In the genomic region with DNA sequence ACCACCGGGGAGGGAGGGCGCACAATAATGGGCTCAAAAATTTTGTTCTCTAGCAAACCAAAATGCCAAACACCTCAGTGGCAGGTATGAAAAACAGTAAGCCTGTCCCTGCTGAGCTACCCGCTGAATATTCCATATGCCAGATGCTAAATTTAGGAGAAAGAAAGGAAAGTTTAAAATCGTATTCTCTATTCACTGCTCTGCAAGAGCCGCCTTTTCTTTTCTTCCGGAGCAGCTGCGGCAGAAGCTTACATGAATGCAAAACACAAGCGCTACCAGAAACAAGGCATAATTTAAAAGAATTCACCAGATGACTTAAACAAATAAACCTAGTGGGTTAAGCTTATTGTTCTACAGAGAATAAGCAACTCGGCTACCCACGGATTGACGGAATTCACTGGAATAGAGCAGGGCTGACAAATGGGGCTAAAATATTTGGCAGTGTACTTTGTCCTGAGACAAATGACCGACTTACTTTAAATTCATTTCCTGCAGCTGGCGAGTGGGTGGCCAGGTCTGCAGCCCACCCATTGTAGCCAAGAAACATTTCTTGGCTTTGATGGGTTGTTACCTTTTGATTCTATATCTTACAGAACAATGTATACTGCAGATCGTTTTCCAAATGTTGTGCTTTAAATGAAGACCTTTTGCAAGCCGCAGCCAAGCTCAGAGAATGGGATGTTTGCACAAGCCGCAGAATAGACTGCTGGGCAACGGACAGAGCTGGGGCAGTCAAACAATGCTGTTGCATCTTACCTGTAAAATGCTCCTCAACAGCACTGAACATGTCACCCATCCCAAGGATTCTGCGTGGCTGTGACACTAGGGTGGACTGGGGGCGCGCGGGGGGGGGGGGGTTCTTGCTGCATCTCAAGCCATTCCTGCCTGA, we compare ENCODE assay signal across 8 mouse cellular contexts. TPM values are rescaled to one million over a fixed set of nuclear protein-coding genes. Genes with fewer than 3 reads are reported as not detected.
DNase-seq lines count a peak whose midpoint lies in the region; ATAC-seq and TF ChIP-seq lines count a peak whose summit lies in the region.

No protein-coding gene starts in this region.

- H3K9me3 ChIP-seq in heart, postnatal 0 days (replicated peaks; ENCODE audit: control insufficient read depth, low read length): no peaks in the 10 kb centered on the region
- no peaks in the 10 kb centered on the region for H3K9me3 ChIP-seq in liver, embryonic 16.5 days (replicated peaks; ENCODE audit: control insufficient read depth, low read length)

- H3K4me1 ChIP-seq in cortical plate, adult 2 months (ENCODE audit: control insufficient read depth, insufficient read depth, low read length): peaks cover 6% of the 10 kb centered on the region
- no peaks in the 10 kb centered on the region for H3K4me1 ChIP-seq in heart, postnatal 0 days (ENCODE audit: control insufficient read depth, insufficient read depth)
- no peaks in the 10 kb centered on the region for H3K4me1 ChIP-seq in liver, embryonic 16.5 days (ENCODE audit: control insufficient read depth, low read depth, low read length)

- no peak overlapping the region for H3K27ac ChIP-seq in cortical plate, adult 2 months (ENCODE audit: insufficient read depth, low read length)
- no peak overlapping the region for H3K27ac ChIP-seq in heart, postnatal 0 days (ENCODE audit: low read depth)
- H3K27ac ChIP-seq in liver, embryonic 16.5 days (ENCODE audit: low read length): no peak overlapping the region

- no peaks in the 10 kb centered on the region for H3K27me3 ChIP-seq in heart, postnatal 0 days (ENCODE audit: control insufficient read depth, insufficient read depth, low read length)
- peaks cover 6% of the 10 kb centered on the region for H3K27me3 ChIP-seq in liver, embryonic 16.5 days (ENCODE audit: control insufficient read depth, insufficient read depth, low read depth, low read length)

- intact Hi-C loops in left cerebral cortex, postnatal 14 days (cut with DNase I): no loop called here
- intact Hi-C loops in left cerebral cortex, postnatal 10 days (cut with DNase I): no loop called here

- 36% methylated on average over 21 of the region's 21 CpGs for WGBS in heart, postnatal 0 days
- WGBS in liver, embryonic 16.5 days (ENCODE audit: insufficient replicate concordance): 22% methylated on average over 21 of the region's 21 CpGs

- no peak for TF ChIP-seq POLR2A in cortical plate, adult 2 months (IDR thresholded peaks at IDR 0.05; ENCODE audit: extremely low read depth, insufficient read depth, low read length)

- DNase-seq in left cerebral cortex, postnatal 14 days (ENCODE audit: low spot score in 2 of 2): peak; percentile 34
- DNase-seq in left cerebral cortex, postnatal 10 days (ENCODE audit: extremely low spot score in 1 of 2, low spot score in 2 of 2): no peak
- DNase-seq in heart, postnatal 0 days (ENCODE audit: low spot score): no peak
- peak; percentile 67 for DNase-seq in telencephalon, adult 2 months (ENCODE audit: low read depth, low spot score)
- DNase-seq in testis, postnatal 14 days (ENCODE audit: low spot score): no peak
- no peak for DNase-seq in adrenal gland, adult 8-10 months

- H3K36me3 ChIP-seq in heart, postnatal 0 days (replicated peaks; ENCODE audit: control insufficient read depth, insufficient read depth, low read length): no peaks in the 10 kb centered on the region
- H3K36me3 ChIP-seq in liver, embryonic 16.5 days (ENCODE audit: control insufficient read depth, insufficient read depth): no peaks in the 10 kb centered on the region

- peak overlapping the region; percentile 60 for H3K4me2 ChIP-seq in heart, postnatal 0 days (ENCODE audit: low read depth, low read length)
- peak overlapping the region; percentile 35 for H3K4me2 ChIP-seq in liver, embryonic 16.5 days (ENCODE audit: low read depth, low read length)

- TF ChIP-seq EP300 in heart, postnatal 0 days (IDR thresholded peaks at IDR 0.05; ENCODE audit: low read depth): no peak

- no peak for ATAC-seq in heart, postnatal 0 days (ENCODE audit: insufficient read depth, low read depth)
- no peak for ATAC-seq in liver, embryonic 16.5 days (ENCODE audit: low read depth)

- TF ChIP-seq CTCF in cortical plate, adult 2 months (IDR thresholded peaks at IDR 0.05; ENCODE audit: extremely low read depth, insufficient read depth, low read length): no peak
- no peak for TF ChIP-seq CTCF in heart, postnatal 0 days (IDR thresholded peaks at IDR 0.05; ENCODE audit: low read depth)

- peak overlapping the region; percentile 39 for H3K4me3 ChIP-seq in cortical plate, adult 2 months (ENCODE audit: insufficient read depth, low read length)
- peak overlapping the region; percentile 29 for H3K4me3 ChIP-seq in heart, postnatal 0 days (ENCODE audit: low read depth, low read length)
- H3K4me3 ChIP-seq in liver, embryonic 16.5 days (ENCODE audit: low read depth, low read length): peak overlapping the region; percentile 18

- H3K9ac ChIP-seq in heart, postnatal 0 days (replicated peaks; ENCODE audit: low read depth, low read length): 0 out of 2 replicates have a peak overlapping the region, but pooled peaks have one; percentile 16
- H3K9ac ChIP-seq in liver, embryonic 16.5 days (ENCODE audit: low read depth, low read length): no peak overlapping the region

RNA-seq across cellular contexts. Expression of gene Tcf12, which starts 43.8 kb away (rescaled TPM):
- total RNA-seq in left cerebral cortex, postnatal 14 days (2021): 10 to 100 TPM; 40.8 to 48.8 TPM
- total RNA-seq in left cerebral cortex, postnatal 10 days (2021): 10 to 100 TPM; 41.0 to 50.0 TPM
- polyA plus RNA-seq in cortical plate, adult 2 months (2012; rRNA removed): 41.1 and 42.5 TPM in 2 replicates
- 55.2 and 69.4 TPM in 2 replicates for total RNA-seq in heart, postnatal 0 days (2014; rRNA removed; ENCODE audit: low replicate concordance)
- 14.3 and 14.8 TPM in 2 replicates for polyA plus RNA-seq in heart, postnatal 0 days (2015; fragmentation: Nextera tagmentation; extraction: Ambion mirVana)
- polyA plus RNA-seq in liver, embryonic 16.5 days (2015; fragmentation: Nextera tagmentation; extraction: Ambion mirVana): 8.2 and 8.6 TPM in 2 replicates
- 100 to 1,000 TPM in 1 of 4 experiments, 10 to 100 TPM in 3; 75.8 to 118 (median 89.1) TPM for total RNA-seq in adrenal gland, adult 8-10 months (2022)

Comparison
In these comparisons a context has a peak if more than half of its experiments do, and no peak if none do; other contexts are left out.
1. DNase-seq: peak in left cerebral cortex, postnatal 14 days (2 of 2) and telencephalon, adult 2 months (single experiment); none in left cerebral cortex, postnatal 10 days (0 of 2), heart, postnatal 0 days (single experiment), testis, postnatal 14 days (single experiment) and adrenal gland, adult 8-10 months (single experiment).
2. Peak in every context shown above with its lines, with median percentiles within 50 percentile points of each other: H3K4me3 ChIP-seq.